Mouse (Mus musculus): ENCODE data around the gene Sav1.

- no peak for TF ChIP-seq CTCF (IDR thresholded peaks at IDR 0.05; ENCODE audit: low read depth)
- no peak for TF ChIP-seq EP300 (IDR thresholded peaks at IDR 0.05; ENCODE audit: low read depth)
Measured at GRCm38 (mm10) chr12:69973666-69974065, 13.1 kb downstream of the Sav1 start.

Measured in liver, embryonic 14.5 days (tissue).